Mouse (Mus musculus) left cerebral cortex, adult 18-20 months (tissue): Measurements from ENCODE around the gene Lix1l. TPM values are rescaled to one million over a fixed set of nuclear protein-coding genes. Genes with fewer than 3 reads are reported as not detected.
"Not testable (repeated sequence)": the region's sequence is repeated elsewhere in the genome, so short reads cannot be mapped to it uniquely, and the experiment has no call there.

Experiments used
- DNase-seq, 2 experiments: peaks; one replicate each; pipeline ENCODE4 v3.0.0; 2021 to 2022; ENCODE audit warnings: low spot score in 2 of 2, mixed read lengths in 1 of 2
- total RNA-seq, 2 experiments: library from RNA; stranded (reverse); gene quantifications; 2 replicates each; pipeline ENCODE4 v1.2.3; 2021

Gene Lix1l
- total RNA-seq, 2 experiments from 2014 or later = 20.8 to 21.5 TPM

GRCm38 (mm10) chr3:96581771-96582515 is 19.0 kb upstream of the Lix1l start:
- DNase-seq = no peak

- no peak for DNase-seq
These were observed 17.6 kb upstream of the Lix1l start for GRCm38 (mm10) chr3:96583386-96583785.

- no peak for DNase-seq
These were observed 10.3 kb upstream of the Lix1l start for GRCm38 (mm10) chr3:96590657-96591056.

- DNase-seq = no peak
These were observed 7.6 kb upstream of the Lix1l start for GRCm38 (mm10) chr3:96593374-96593773.

- peak; percentile 94 to 95 for DNase-seq
These were observed 7.0 kb upstream of the Lix1l start, which contains the start of gene Polr3gl for GRCm38 (mm10) chr3:96593790-96594560. Polr3gl (minus strand) TSS chr3:96594181.

GRCm38 (mm10) chr3:96594851-96595250 is 6.1 kb upstream of the Lix1l start:
- no peak for DNase-seq

- peak in 1 of 2 experiments; percentile 58 for DNase-seq
These were observed 5.3 kb upstream of the Lix1l start for GRCm38 (mm10) chr3:96595661-96596060.

GRCm38 (mm10) chr3:96596228-96596707 is 4.7 kb upstream of the Lix1l start, which contains the start of gene Ankrd34a:
Ankrd34a (plus strand) TSS chr3:96596636.
- DNase-seq = peak; percentile 73 to 87

- DNase-seq = peak in 1 of 2 experiments; percentile 47
These were observed 4.1 kb upstream of the Lix1l start for GRCm38 (mm10) chr3:96596855-96597254.

- DNase-seq = no peak
These were observed 3.5 kb upstream of the Lix1l start for GRCm38 (mm10) chr3:96597435-96597891.

- peak in 1 of 2 experiments; percentile 48 for DNase-seq
These were observed 2.5 kb upstream of the Lix1l start for GRCm38 (mm10) chr3:96598156-96599068.

- no peak for DNase-seq
These were observed 1.9 kb upstream of the Lix1l start for GRCm38 (mm10) chr3:96599069-96599393.

GRCm38 (mm10) chr3:96599411-96599810 is 1.5 kb upstream of the Lix1l start:
- no peak for DNase-seq

GRCm38 (mm10) chr3:96601251-96601787 is 370 bp downstream of the Lix1l start:
- DNase-seq = peak in 1 of 2 experiments; percentile 62

- DNase-seq = peak in 1 of 2 experiments; percentile 38
These were observed 1.2 kb downstream of the Lix1l start for GRCm38 (mm10) chr3:96601941-96602703.

GRCm38 (mm10) chr3:96602704-96603084 is 1.7 kb downstream of the Lix1l start:
- DNase-seq = no peak

- DNase-seq = no peak
These were observed 2.4 kb downstream of the Lix1l start for GRCm38 (mm10) chr3:96603311-96603710.

GRCm38 (mm10) chr3:96606007-96606406 is 5.1 kb downstream of the Lix1l start:
- not testable (repeated sequence) for DNase-seq

- DNase-seq = no peak
These were observed 5.7 kb downstream of the Lix1l start for GRCm38 (mm10) chr3:96606618-96607017.

- DNase-seq = no peak
These were observed 17.0 kb downstream of the Lix1l start for GRCm38 (mm10) chr3:96617941-96618340.
